Mouse (Mus musculus): ENCODE measurements at regions not wholly inside any gene's neighbourhood (a gene's known extent, or its start where the extent isn't known, plus 50 kb on each side); places are given as distances from the start of the nearest gene placed in this dataset.

DNA sequence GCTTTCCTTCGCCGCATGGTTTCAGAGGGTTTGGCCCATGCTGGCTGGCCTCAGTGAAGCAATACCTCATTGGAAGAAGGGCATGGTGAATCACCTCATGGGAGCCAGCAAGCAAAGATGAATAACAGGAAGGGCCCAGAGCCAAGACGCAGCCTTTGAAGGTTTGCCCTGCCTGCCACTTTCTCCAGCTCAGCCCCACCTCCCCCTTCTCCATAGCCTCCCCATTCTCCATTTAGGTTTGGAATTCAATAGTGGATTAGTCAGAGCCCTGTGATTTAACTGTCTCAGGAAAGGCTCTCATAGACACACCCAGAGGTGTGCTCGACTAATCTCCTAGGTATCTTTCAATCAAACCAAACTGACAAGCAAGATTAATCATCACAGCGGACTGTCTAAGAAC lies 201.0 kb downstream of the H2al1j start:
- TF ChIP-seq CTCF (IDR thresholded peaks at IDR 0.05; ENCODE audit: control insufficient read depth, insufficient read depth, low read length), result no peak
- TF ChIP-seq POLR2A (IDR thresholded peaks at IDR 0.05; ENCODE audit: borderline replicate concordance, control insufficient read depth, low read depth, low read length), result no peak
